Mouse (Mus musculus) stomach, postnatal 0 days (tissue): ENCODE measurements around the gene Glyctk. TPM values are rescaled to one million over a fixed set of nuclear protein-coding genes. Genes with fewer than 3 reads are reported as not detected.

Source experiments
- ATAC-seq: fragments of 200-750 bp; cut with Nextera tagmentation; 2 replicates; pipeline ENCODE4 v1.8.0; 2017; ENCODE audit not compliant: low FRiP score, low TSS enrichment
- DNase-seq: peaks from one replicate; pipeline ENCODE4 v3.0.0-alpha.2; 2016; ENCODE audit warnings: low spot score
- H3K27ac ChIP-seq: fragments of 300-500 bp; sonication (generic); replicated peaks from 2 replicates; pipeline ENCODE4 v1.5.1; 2014; ENCODE audit warnings: mild to moderate bottlenecking, control low read depth
- H3K27me3 ChIP-seq: fragments of 300-500 bp; sonication (generic); 2 replicates; pipeline ENCODE4 v1.6.1; 2014; ENCODE audit warnings: low read length; ENCODE audit not compliant: control insufficient read depth, insufficient read depth
- H3K36me3 ChIP-seq: fragments of 300-500 bp; sonication (generic); 2 replicates; pipeline ENCODE4 v1.6.1; 2014; ENCODE audit warnings: low read length, mixed read lengths; ENCODE audit not compliant: control insufficient read depth, insufficient read depth
- H3K4me1 ChIP-seq: fragments of 300-500 bp; sonication (generic); replicated peaks from 2 replicates; pipeline ENCODE4 v1.6.1; 2014; ENCODE audit warnings: antibody characterized with exemption; ENCODE audit not compliant: control insufficient read depth, insufficient read depth
- H3K4me2 ChIP-seq: fragments of 300-500 bp; sonication (generic); replicated peaks from 2 replicates; pipeline ENCODE4 v1.6.1; 2014; ENCODE audit warnings: low read depth, mild to moderate bottlenecking, control low read depth, moderate library complexity
- H3K4me3 ChIP-seq: fragments of 300-500 bp; sonication (generic); 2 replicates; pipeline ENCODE4 v1.5.1; 2014; ENCODE audit warnings: low read depth, low read length, control low read depth
- H3K9ac ChIP-seq: fragments of 300-500 bp; sonication (generic); 2 replicates; pipeline ENCODE4 v1.6.1; 2014; ENCODE audit warnings: mild to moderate bottlenecking, low read length, control low read depth, mixed read lengths
- H3K9me3 ChIP-seq: fragments of 300-500 bp; sonication (generic); 2 replicates; pipeline ENCODE4 v1.6.1; 2016; ENCODE audit warnings: low read length; ENCODE audit not compliant: control insufficient read depth
- CTCF ChIP-seq: IDR thresholded peaks from 2 replicates; pipeline ENCODE4 v1.5.1; 2016; ENCODE audit warnings: antibody characterized with exemption, low read depth, mild to moderate bottlenecking, moderate library complexity
- EP300 ChIP-seq: optimal IDR thresholded peaks from 2 replicates; pipeline ENCODE3; 2016; ENCODE audit warnings: antibody characterized with exemption
- WGBS: fragments of 180-500 bp; shearing (Covaris S2); extraction: QIAGEN DNeasy Blood & Tissue Kit; methylation state at CpG from one replicate; pipeline ENCODE4 v1.1.7; 2014; 5-methylcytosine and 5-hydroxymethylcytosine counted together
- polyA plus RNA-seq: library from polyadenylated mRNA; unstranded; fragments of >200 nt; fragmentation: Nextera tagmentation; extraction: Ambion mirVana; gene quantifications from 2 replicates; pipeline ENCODE4 v1.2.1, GENCODE M21; 2015

Glyctk gene
- polyA plus RNA-seq, 1 experiment from 2014 or later = 0.70 TPM

DNA sequence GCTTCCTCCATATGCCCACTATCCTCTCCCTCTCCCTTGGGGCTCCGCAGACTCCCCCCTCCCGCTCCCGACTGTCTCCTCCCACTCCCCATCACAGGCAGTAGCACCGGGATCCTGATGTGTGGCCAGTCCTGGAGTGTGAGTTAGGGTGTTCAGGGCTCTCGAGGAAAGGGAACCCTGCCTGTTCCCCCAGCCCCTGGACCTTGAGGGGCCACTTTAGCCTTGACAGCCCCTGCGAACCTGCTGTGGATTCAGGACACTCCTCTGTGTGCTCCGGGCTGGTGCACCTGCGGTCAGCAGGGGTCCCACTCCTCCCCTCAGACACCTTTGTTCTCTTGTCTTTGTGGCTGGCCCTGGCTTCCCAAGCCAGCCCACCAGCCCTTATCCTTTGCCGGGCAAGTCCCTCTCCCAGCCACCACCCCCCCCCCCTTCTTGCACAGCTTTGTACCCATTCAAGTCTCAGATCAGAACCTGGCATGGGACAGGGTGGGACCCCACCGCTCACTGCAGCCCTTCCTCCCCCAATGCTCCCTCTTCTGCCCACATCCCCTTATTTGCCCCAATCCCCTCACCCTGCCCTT is 10.0 kb downstream of the Glyctk start:
- H3K27me3 ChIP-seq = no peaks in the 10 kb centered on the region; the same call in 1 of the 2 replicates
- peak; percentile 29 for ATAC-seq
- DNase-seq = no peak
- H3K9ac ChIP-seq = no peak overlapping the region
- no peak overlapping the region for H3K27ac ChIP-seq
- no peak overlapping the region for H3K4me3 ChIP-seq
- H3K4me2 ChIP-seq = no peak overlapping the region; the same call in 1 of the 2 replicates
- no peaks in the 10 kb centered on the region for H3K36me3 ChIP-seq
- no peaks in the 10 kb centered on the region for H3K9me3 ChIP-seq
- no peaks in the 10 kb centered on the region for H3K4me1 ChIP-seq
- TF ChIP-seq EP300 (no peak), CTCF (no peak)
- 3% methylated on average over 9 of the region's 10 CpGs for WGBS

DNA sequence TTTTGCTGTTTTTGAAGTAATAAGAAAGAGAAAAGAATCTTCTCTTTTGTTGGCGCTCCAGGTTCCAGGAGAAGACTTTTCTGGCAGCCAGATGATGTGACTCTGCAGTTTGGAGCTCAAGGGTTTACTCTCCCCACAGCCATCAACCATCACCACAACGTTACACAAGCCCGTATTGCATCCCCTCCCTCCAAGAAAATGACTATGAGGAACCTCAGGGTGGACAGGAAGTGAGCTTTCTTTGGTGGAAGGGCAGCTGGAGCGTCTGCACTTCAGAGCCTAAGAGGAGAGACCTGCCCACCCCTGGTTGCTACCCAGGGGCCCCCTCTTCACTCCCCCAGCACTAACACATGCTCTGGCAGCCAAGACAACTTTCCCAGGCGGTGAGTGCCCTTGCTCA is 10.7 kb downstream of the Glyctk start:
- DNase-seq (no peak), ATAC-seq (no peak)
- no peak overlapping the region for H3K4me3 ChIP-seq
- WGBS = 30% methylated on average over 5 of the region's 5 CpGs
- no peak overlapping the region for H3K9ac ChIP-seq
- no peak overlapping the region for H3K4me2 ChIP-seq
- no peak for TF ChIP-seq EP300
- no peak for TF ChIP-seq CTCF
- H3K27ac ChIP-seq = no peak overlapping the region
- H3K9me3 ChIP-seq = no peaks in the 10 kb centered on the region
- no peaks in the 10 kb centered on the region for H3K4me1 ChIP-seq
- H3K36me3 ChIP-seq = no peaks in the 10 kb centered on the region
- no peaks in the 10 kb centered on the region; the same call in 1 of the 2 replicates for H3K27me3 ChIP-seq

DNA sequence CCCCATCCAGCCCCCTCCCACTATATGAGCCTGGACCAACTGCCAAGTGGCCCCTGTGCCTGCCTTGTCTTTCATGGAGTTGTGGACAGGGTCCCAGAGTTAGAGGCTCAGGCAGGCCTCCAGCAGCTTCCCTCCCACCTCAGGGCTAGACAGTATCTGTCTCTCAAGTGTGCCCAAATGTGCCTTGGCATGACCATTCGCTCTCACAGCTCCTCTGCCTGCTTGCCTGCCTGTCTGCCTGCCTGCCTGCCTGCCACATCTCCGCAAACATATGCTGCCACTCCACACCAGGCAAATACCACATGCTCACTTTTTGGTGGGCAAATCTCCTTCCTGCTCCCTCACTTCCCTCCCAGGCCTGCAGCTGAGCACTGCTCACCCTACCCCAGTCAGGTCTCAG is 12.4 kb downstream of the Glyctk start:
- no peak overlapping the region for H3K4me3 ChIP-seq
- WGBS = 76% methylated on average over 2 of the region's 2 CpGs
- no peaks in the 10 kb centered on the region for H3K36me3 ChIP-seq
- H3K4me1 ChIP-seq = no peaks in the 10 kb centered on the region
- no peak overlapping the region for H3K9ac ChIP-seq
- H3K4me2 ChIP-seq = no peak overlapping the region
- DNase-seq = no peak
- ATAC-seq = no peak
- H3K27me3 ChIP-seq = no peaks in the 10 kb centered on the region; the same call in 1 of the 2 replicates
- H3K27ac ChIP-seq = no peak overlapping the region
- H3K9me3 ChIP-seq = no peaks in the 10 kb centered on the region
- no peak for TF ChIP-seq EP300
- TF ChIP-seq CTCF = no peak

DNA sequence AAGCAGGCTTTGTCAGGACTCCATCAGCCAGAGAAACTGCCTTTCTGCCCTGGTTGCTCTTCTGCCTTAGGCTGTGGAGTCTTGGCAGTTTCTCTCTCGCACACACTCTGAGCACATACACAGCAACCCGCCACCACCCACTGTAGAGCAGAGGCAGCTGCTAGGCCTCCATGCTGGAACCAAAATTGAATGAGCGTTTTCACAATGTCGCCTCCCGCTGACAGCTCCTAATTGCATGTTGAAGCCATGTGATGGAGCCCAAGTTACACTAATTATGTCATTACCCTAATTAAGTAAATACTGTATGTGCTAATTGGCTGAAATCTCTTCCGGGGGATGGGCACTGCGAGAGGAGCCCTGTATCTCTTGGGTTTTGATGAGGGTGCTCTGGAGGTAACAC is 13.8 kb downstream of the Glyctk start:
- ATAC-seq (no peak), DNase-seq (no peak)
- TF ChIP-seq CTCF (no peak), EP300 (no peak)
- H3K4me3 ChIP-seq = no peak overlapping the region
- H3K27ac ChIP-seq = no peak overlapping the region
- no peaks in the 10 kb centered on the region for H3K4me1 ChIP-seq
- H3K36me3 ChIP-seq = no peaks in the 10 kb centered on the region
- no peaks in the 10 kb centered on the region for H3K9me3 ChIP-seq
- 74% methylated on average over 7 of the region's 7 CpGs for WGBS
- H3K9ac ChIP-seq = no peak overlapping the region
- no peak overlapping the region for H3K4me2 ChIP-seq
- H3K27me3 ChIP-seq = no peaks in the 10 kb centered on the region

DNA sequence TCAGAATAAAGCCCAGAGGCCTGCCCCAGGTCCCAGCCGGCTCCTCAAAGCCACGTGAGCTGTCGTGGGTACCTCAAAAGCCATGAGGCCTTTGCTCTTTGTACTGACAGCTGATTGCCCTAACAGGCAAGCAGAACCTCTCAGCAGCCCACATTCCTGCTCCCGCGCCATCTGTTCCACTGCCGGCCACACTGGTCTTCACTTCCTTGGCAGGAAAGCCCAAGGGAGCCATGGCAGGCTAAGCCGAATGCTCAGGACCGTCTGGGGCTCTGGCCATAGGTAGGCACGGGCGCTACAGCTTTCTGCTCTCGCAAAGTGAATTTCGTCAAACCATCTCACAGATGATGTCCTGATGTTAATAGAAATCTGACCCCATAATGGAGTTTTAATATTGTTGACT is 16.0 kb downstream of the Glyctk start:
- TF ChIP-seq EP300 (no peak), CTCF (no peak)
- no peak overlapping the region for H3K4me2 ChIP-seq
- no peak overlapping the region for H3K27ac ChIP-seq
- H3K27me3 ChIP-seq = no peaks in the 10 kb centered on the region
- no peak overlapping the region for H3K9ac ChIP-seq
- no peaks in the 10 kb centered on the region for H3K36me3 ChIP-seq
- no peaks in the 10 kb centered on the region for H3K9me3 ChIP-seq
- DNase-seq (no peak), ATAC-seq (no peak)
- WGBS = 82% methylated on average over 12 of the region's 12 CpGs
- no peak overlapping the region for H3K4me3 ChIP-seq
- no peaks in the 10 kb centered on the region for H3K4me1 ChIP-seq

DNA sequence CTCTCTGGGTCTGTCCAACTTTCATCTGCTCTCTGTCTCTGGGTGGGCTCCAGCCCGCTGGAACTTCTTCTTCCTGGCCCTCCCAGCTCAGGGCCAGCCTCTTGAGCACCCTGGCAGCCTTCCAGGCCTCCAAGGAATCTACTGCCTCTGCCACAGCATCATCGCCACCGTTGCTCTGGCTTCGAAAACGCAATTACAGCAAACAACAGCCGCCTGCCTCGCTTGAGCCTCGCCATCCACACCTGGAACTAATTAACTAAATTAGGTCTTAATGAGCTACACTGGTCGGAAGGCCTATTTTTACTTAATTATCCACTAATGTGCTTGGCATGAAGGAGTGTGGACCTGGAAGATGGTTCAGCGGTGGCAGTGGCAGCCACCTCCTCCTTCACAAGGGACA is 18.2 kb downstream of the Glyctk start:
- Histone ChIP-seq H3K9me3 (no peaks in the 10 kb centered on the region), H3K4me2 (no peak overlapping the region), H3K4me1 (no peaks in the 10 kb centered on the region), H3K27me3 (no peaks in the 10 kb centered on the region), H3K27ac (no peak overlapping the region), H3K4me3 (no peak overlapping the region), H3K36me3 (no peaks in the 10 kb centered on the region), H3K9ac (no peak overlapping the region)
- DNase-seq (no peak), ATAC-seq (no peak)
- TF ChIP-seq CTCF = no peak
- no peak for TF ChIP-seq EP300
- 66% methylated on average over 10 of the region's 10 CpGs for WGBS
